Mouse (Mus musculus): ENCODE measurements at regions not wholly inside any gene's neighbourhood (a gene's known extent, or its start where the extent isn't known, plus 50 kb on each side); places are given as distances from the start of the nearest gene placed in this dataset.

DNA sequence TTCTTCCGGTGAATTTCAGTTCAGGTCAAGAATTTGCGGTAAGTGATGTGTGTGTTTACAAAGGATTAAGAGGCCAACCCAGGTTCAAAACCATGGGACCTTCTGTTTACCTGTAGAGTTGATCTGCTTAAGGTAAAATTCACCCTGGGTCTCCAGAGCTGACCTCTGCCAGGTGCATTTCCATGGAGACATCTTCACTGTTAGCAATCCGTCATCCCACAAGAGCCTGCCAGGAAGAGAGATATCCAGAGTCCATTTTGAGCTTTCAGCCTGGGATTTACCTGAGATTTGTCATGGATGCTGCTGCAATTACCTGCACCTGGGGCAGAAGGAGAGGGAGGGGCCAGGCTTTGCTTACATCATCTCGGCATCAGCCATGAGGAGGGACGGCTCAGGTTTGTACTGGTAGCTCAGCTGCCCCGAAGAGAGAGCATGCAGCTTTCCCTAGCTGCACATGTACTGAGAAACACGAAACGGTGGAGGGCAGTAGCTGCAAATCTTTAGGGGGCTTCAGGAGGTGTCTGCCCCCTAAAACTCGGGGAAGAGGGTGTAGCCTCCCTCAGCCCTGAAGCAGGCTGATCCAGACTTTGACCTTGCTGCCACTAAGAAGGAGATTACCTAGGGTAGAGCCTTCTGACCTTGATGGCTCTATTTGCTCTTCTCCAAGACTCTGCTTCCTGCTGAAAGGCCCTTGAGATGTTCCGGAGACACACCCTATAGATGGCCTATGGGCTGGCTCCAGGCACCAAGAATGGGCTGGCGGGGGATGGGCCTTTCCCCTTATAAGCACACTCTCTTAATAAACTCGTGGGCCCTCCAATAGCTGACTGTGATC, 153.7 kb downstream of the Snx10 start:
- Histone ChIP-seq H3K4me2 (ENCODE audit: insufficient read depth, low read depth, poor library complexity, severe bottlenecking) (no peak overlapping the region), H3K36me3 (replicated peaks in 1 of 2; ENCODE audit: control insufficient read depth in 1 of 2, insufficient read depth in 1 of 2, low read length in 1 of 2) (no peaks in the 10 kb centered on the region), H3K79me2 (replicated peaks; ENCODE audit: control insufficient read depth, extremely low read depth, insufficient read depth, poor library complexity, severe bottlenecking) (no peaks in the 10 kb centered on the region), H3K27ac (ENCODE audit: insufficient read depth, low read depth) (no peak overlapping the region), H3K4me1 (ENCODE audit: control insufficient read depth in 1 of 2, insufficient read depth in 2 of 2) (no peaks in the 10 kb centered on the region), H3K9me3 (replicated peaks; ENCODE audit: low read length) (no peaks in the 10 kb centered on the region), H3K27me3 (replicated peaks) (no peaks in the 10 kb centered on the region), H3K9ac (ENCODE audit: insufficient read depth, low read depth) (no peak overlapping the region), H3K4me3 (replicated peaks in 1 of 3; ENCODE audit: low read depth in 2 of 3, low read length in 2 of 3, poor library complexity in 1 of 3) (no peak overlapping the region)
- DNase-seq (ENCODE audit: extremely low read depth) = no peak
- in situ Hi-C loops (cut with MboI; ENCODE audit: low pct_ligation_motif_present, low pct_unique_long_range_greater_than_20kb, low sequenced_read_pairs) = no loop called here
- dilution Hi-C loops (cut with MboI; ENCODE audit: extremely low pct_ligation_motif_present, extremely low pct_unique_long_range_greater_than_20kb, low sequenced_read_pairs) = no loop called here
- TF ChIP-seq CTCF (conservative IDR thresholded peaks at IDR 0.05 in 1 of 2, IDR thresholded peaks at IDR 0.05 in 1 of 2; ENCODE audit: low read depth in 2 of 2, low read length in 2 of 2) (no peak), MEF2A (IDR thresholded peaks at IDR 0.05; ENCODE audit: borderline replicate concordance, low read depth, low read length) (no peak), POLR2A (IDR thresholded peaks at IDR 0.05; ENCODE audit: low read depth, low read length) (no peak), MAZ (IDR thresholded peaks at IDR 0.05; ENCODE audit: low read depth, low read length) (no peak), NRF1 (IDR thresholded peaks at IDR 0.05; ENCODE audit: low read depth, low read length) (no peak), USF2 (conservative IDR thresholded peaks at IDR 0.05; ENCODE audit: low read depth, low read length) (no peak), MAFK (IDR thresholded peaks at IDR 0.05; ENCODE audit: insufficient replicate concordance, low read length) (no peak), ELF1 (IDR thresholded peaks at IDR 0.05; ENCODE audit: low read depth, low read length) (no peak), MAX (IDR thresholded peaks at IDR 0.05; ENCODE audit: low read length) (no peak), UBTF (IDR thresholded peaks at IDR 0.05; ENCODE audit: low read depth, low read length) (no peak), MXI1 (IDR thresholded peaks at IDR 0.05; ENCODE audit: low read depth, low read length) (no peak), TCF12 (IDR thresholded peaks at IDR 0.05; ENCODE audit: low read depth, low read length) (no peak), SMC3 (IDR thresholded peaks at IDR 0.05; ENCODE audit: low read depth, low read length) (no peak), RAD21 (IDR thresholded peaks at IDR 0.05; ENCODE audit: low read depth, low read length) (no peak), TBP (conservative IDR thresholded peaks at IDR 0.05; ENCODE audit: low read depth, low read length) (no peak), CHD2 (IDR thresholded peaks at IDR 0.05; ENCODE audit: low read length) (no peak), JUN (IDR thresholded peaks at IDR 0.05; ENCODE audit: insufficient read depth, low read depth, low read length) (no peak), USF1 (IDR thresholded peaks at IDR 0.05; ENCODE audit: low read depth, low read length) (no peak), BHLHE40 (IDR thresholded peaks at IDR 0.05; ENCODE audit: low read depth, low read length) (no peak)

DNA sequence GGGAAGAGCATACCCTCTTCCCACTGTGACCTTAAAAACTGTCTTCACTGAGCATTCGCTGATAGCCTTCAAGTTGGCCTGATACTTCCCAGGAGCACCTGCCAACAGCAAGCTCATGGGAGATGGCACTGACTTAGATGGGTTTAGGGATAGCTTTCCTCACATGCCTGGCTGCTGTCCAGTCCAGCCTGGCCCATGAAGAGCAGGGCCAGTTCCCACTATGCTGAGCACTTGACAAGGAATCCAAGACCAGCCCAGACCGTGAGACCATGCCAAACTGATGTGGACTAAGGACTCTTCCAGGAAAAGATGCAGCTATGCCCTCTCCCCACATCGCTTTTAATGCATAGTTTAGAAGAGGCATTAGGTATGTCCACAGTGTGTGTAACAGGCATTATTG, 155.0 kb downstream of the Snx10 start:
- no peak overlapping the region for H3K9ac ChIP-seq (ENCODE audit: insufficient read depth, low read depth)
- no peak for DNase-seq (ENCODE audit: extremely low read depth)
- no peak overlapping the region for H3K4me2 ChIP-seq (ENCODE audit: insufficient read depth, low read depth, poor library complexity, severe bottlenecking)
- no peak for TF ChIP-seq USF2 (conservative IDR thresholded peaks at IDR 0.05; ENCODE audit: low read depth, low read length)
- TF ChIP-seq GABPA (IDR thresholded peaks at IDR 0.05; ENCODE audit: insufficient replicate concordance, low read depth, low read length) = no peak
- TF ChIP-seq ZMIZ1 (IDR thresholded peaks at IDR 0.05; ENCODE audit: low read depth, low read length) = no peak
- TF ChIP-seq HCFC1 (IDR thresholded peaks at IDR 0.05; ENCODE audit: low read depth, low read length) = no peak
- TF ChIP-seq JUND (conservative IDR thresholded peaks at IDR 0.05; ENCODE audit: low read depth, low read length) = no peak
- no peak for TF ChIP-seq SMC3 (IDR thresholded peaks at IDR 0.05; ENCODE audit: low read depth, low read length)
- no peak for TF ChIP-seq PAX5 (IDR thresholded peaks at IDR 0.05; ENCODE audit: low read length)
- no peak for TF ChIP-seq TCF12 (IDR thresholded peaks at IDR 0.05; ENCODE audit: low read depth, low read length)
- TF ChIP-seq CHD1 (IDR thresholded peaks at IDR 0.05; ENCODE audit: low read depth, low read length) = no peak
- no peak for TF ChIP-seq CHD2 (IDR thresholded peaks at IDR 0.05; ENCODE audit: low read length)
- no peak for TF ChIP-seq E2F4 (IDR thresholded peaks at IDR 0.05; ENCODE audit: insufficient replicate concordance, low read depth, low read length)
- no peak for TF ChIP-seq NELFE (IDR thresholded peaks at IDR 0.05; ENCODE audit: low read depth, low read length)
- no peak for TF ChIP-seq ETS1 (conservative IDR thresholded peaks at IDR 0.05; ENCODE audit: low read depth, low read length)
- in situ Hi-C loops (cut with MboI; ENCODE audit: low pct_ligation_motif_present, low pct_unique_long_range_greater_than_20kb, low sequenced_read_pairs) = no loop called here
- no peaks in the 10 kb centered on the region for H3K9me3 ChIP-seq (replicated peaks; ENCODE audit: low read length)
- H3K27ac ChIP-seq (ENCODE audit: insufficient read depth, low read depth) = no peak overlapping the region
- no peaks in the 10 kb centered on the region for H3K79me2 ChIP-seq (replicated peaks; ENCODE audit: control insufficient read depth, extremely low read depth, insufficient read depth, poor library complexity, severe bottlenecking)
- dilution Hi-C loops (cut with MboI; ENCODE audit: extremely low pct_ligation_motif_present, extremely low pct_unique_long_range_greater_than_20kb, low sequenced_read_pairs) = no loop called here
- no peak overlapping the region for H3K4me3 ChIP-seq (replicated peaks in 1 of 3; ENCODE audit: low read depth in 2 of 3, low read length in 2 of 3, poor library complexity in 1 of 3)
- H3K27me3 ChIP-seq (replicated peaks) = no peaks in the 10 kb centered on the region
- H3K36me3 ChIP-seq (replicated peaks in 1 of 2; ENCODE audit: control insufficient read depth in 1 of 2, insufficient read depth in 1 of 2, low read length in 1 of 2) = no peaks in the 10 kb centered on the region
- no peaks in the 10 kb centered on the region for H3K4me1 ChIP-seq (ENCODE audit: control insufficient read depth in 1 of 2, insufficient read depth in 2 of 2)
